ENCODE assay signal across 10 mouse cellular contexts in the genomic region with DNA sequence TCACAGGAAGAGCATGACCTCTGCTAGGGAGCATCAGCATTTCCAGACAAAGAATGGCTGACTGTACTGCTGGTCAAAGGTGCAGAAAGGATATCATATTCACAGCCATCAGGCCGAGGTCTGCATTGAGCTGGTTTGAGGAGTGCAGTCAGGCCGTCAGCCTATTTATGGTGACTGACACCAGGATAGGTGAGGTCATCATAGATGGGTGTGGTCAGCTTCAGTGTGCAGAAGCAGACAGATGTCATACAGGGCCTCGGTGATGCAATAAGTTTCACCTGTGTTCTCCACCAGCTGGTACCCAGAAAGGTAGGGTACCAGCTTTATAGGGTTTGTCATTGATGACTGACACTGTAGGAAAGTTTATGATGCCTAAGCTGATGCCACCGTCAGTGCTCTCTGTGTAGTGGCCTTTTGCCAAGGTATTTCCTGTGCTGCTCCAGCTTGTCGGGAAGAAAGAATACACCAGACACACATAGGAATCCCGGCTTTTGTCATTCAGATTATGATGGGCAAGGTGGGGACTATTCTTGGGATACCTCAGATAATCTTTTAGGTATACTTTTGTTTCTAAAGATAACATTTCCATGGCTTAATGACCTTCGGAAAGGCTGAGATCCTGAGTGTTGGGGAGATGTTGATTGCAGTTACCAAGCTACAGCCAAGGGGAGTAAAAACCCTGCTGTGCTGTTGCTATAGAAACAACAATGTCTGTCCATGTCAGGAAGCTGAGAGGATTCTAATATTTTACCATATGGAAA. TPM values are rescaled to one million over a fixed set of nuclear protein-coding genes. Genes with fewer than 3 reads are reported as not detected.
DNase-seq lines count a peak whose midpoint lies in the region; ATAC-seq and TF ChIP-seq lines count a peak whose summit lies in the region.
"Had no signal": no experiment of that assay in that cellular context is flagged by ENCODE, and none has a peak within 500 bp of the region (broad histone marks: within the 10 kb centered on the region; RNA-seq: fewer than 3 reads in every experiment).

No protein-coding gene starts in this region.

- H3K4me1 ChIP-seq in kidney, embryonic 14.5 days (ENCODE audit: control insufficient read depth, insufficient read depth, low read length), result no peaks in the 10 kb centered on the region
- H3K4me1 ChIP-seq in kidney, embryonic 15.5 days, result peaks cover 5% of the 10 kb centered on the region; the same call in 1 of the 2 replicates
- peaks cover 32% of the 10 kb centered on the region for H3K4me1 ChIP-seq in hindbrain, embryonic 10.5 days (replicated peaks)

- no peak overlapping the region for H3K4me3 ChIP-seq in kidney, embryonic 14.5 days (ENCODE audit: low read length)
- no peak overlapping the region for H3K4me3 ChIP-seq in kidney, embryonic 15.5 days (replicated peaks)
- H3K4me3 ChIP-seq in hindbrain, embryonic 10.5 days, result no peak overlapping the region
- no peak overlapping the region for H3K4me3 ChIP-seq in myocyte
- H3K4me3 ChIP-seq: erythroblast, embryonic 14.5 days; heart, embryonic 15.5 days had no signal

- H3K79me2 ChIP-seq in myocyte (ENCODE audit: control insufficient read depth, insufficient read depth), result no peaks in the 10 kb centered on the region

- 58% methylated on average over 7 of the region's 7 CpGs for WGBS in kidney, embryonic 14.5 days
- 54% methylated on average over 7 of the region's 7 CpGs for WGBS in kidney, embryonic 15.5 days
- 60% methylated on average over 7 of the region's 7 CpGs for WGBS in hindbrain, embryonic 10.5 days

- no peaks in the 10 kb centered on the region for H3K36me3 ChIP-seq in kidney, embryonic 14.5 days (ENCODE audit: control insufficient read depth, insufficient read depth, low read length)
- H3K36me3 ChIP-seq in kidney, embryonic 15.5 days, result no peaks in the 10 kb centered on the region
- H3K36me3 ChIP-seq in hindbrain, embryonic 10.5 days, result no peaks in the 10 kb centered on the region
- no peaks in the 10 kb centered on the region for H3K36me3 ChIP-seq in myocyte (ENCODE audit: control insufficient read depth, insufficient read depth)
- H3K36me3 ChIP-seq: heart, embryonic 15.5 days had no signal

- ATAC-seq in kidney, embryonic 14.5 days (ENCODE audit: low FRiP score, low TSS enrichment), result 0 out of 2 replicates have a peak, but pooled peaks have one; percentile 9
- no peak for ATAC-seq in kidney, embryonic 15.5 days (replicated peaks; ENCODE audit: low FRiP score)

- H3K27me3 ChIP-seq in kidney, embryonic 14.5 days (ENCODE audit: control insufficient read depth, insufficient read depth, low read length), result no peaks in the 10 kb centered on the region
- no peaks in the 10 kb centered on the region for H3K27me3 ChIP-seq in kidney, embryonic 15.5 days
- H3K27me3 ChIP-seq in hindbrain, embryonic 10.5 days (ENCODE audit: insufficient read depth, poor library complexity, severe bottlenecking), result no peaks in the 10 kb centered on the region
- H3K27me3 ChIP-seq in myocyte (ENCODE audit: control insufficient read depth, insufficient read depth, insufficient read length), result no peaks in the 10 kb centered on the region
- H3K27me3 ChIP-seq: heart, embryonic 15.5 days; megakaryocyte, embryonic 14.5 days had no signal

- DNase-seq in brain, adult 2 months (ENCODE audit: low read depth, low spot score), result peak; percentile 62
- no peak for DNase-seq in hindbrain, embryonic 10.5 days (ENCODE audit: low spot score)
- no peak for DNase-seq in left cerebral cortex, adult 11 months (ENCODE audit: low spot score)
- no peak for DNase-seq in kidney, postnatal 36 days

- no peak overlapping the region for H3ac ChIP-seq in myocyte (ENCODE audit: control insufficient read depth, insufficient read length)

- H3K9me3 ChIP-seq in kidney, embryonic 14.5 days (ENCODE audit: control insufficient read depth, low read length), result no peaks in the 10 kb centered on the region
- no peaks in the 10 kb centered on the region for H3K9me3 ChIP-seq in kidney, embryonic 15.5 days (replicated peaks)
- H3K9me3 ChIP-seq in hindbrain, embryonic 10.5 days, result no peaks in the 10 kb centered on the region
- H3K9me3 ChIP-seq: heart, embryonic 15.5 days; megakaryocyte, embryonic 14.5 days had no signal

- TF ChIP-seq POLR2A in myocyte (IDR thresholded peaks at IDR 0.05; ENCODE audit: insufficient read length, low read depth), result no peak

- no peak overlapping the region for H3K4me2 ChIP-seq in kidney, embryonic 14.5 days (replicated peaks; ENCODE audit: low read depth, low read length)
- H3K4me2 ChIP-seq in kidney, embryonic 15.5 days, result no peak overlapping the region
- peak overlapping the region; percentile 53 for H3K4me2 ChIP-seq in myocyte (ENCODE audit: low read depth)
- H3K4me2 ChIP-seq: heart, embryonic 15.5 days had no signal

- no peak overlapping the region for H3K9ac ChIP-seq in kidney, embryonic 14.5 days (ENCODE audit: low read depth, low read length)
- no peak overlapping the region for H3K9ac ChIP-seq in kidney, embryonic 15.5 days
- H3K9ac ChIP-seq: heart, embryonic 15.5 days had no signal

- H3K27ac ChIP-seq in kidney, embryonic 14.5 days (ENCODE audit: low read depth, low read length), result no peak overlapping the region
- H3K27ac ChIP-seq in kidney, embryonic 15.5 days, result no peak overlapping the region
- peak overlapping the region; percentile 30; the same call in 1 of the 2 replicates for H3K27ac ChIP-seq in hindbrain, embryonic 10.5 days
- H3K27ac ChIP-seq: heart, embryonic 15.5 days had no signal

TF ChIP-seq in myocyte, 11 proteins besides CTCF, POLR2A, EP300 and RAD21:
- TF ChIP-seq MYOD1 (IDR thresholded peaks at IDR 0.05; ENCODE audit: control insufficient read depth in 1 of 3, insufficient read length in 2 of 3, low read depth in 2 of 3) (peak in 1 of 3 experiments; percentile 55), SRF (IDR thresholded peaks at IDR 0.05; ENCODE audit: control insufficient read depth, insufficient read length, low read depth) (peak; percentile 7), CEBPB (IDR thresholded peaks at IDR 0.05; ENCODE audit: insufficient read depth, poor library complexity, severe bottlenecking) (peak; percentile 72; the same call in 1 of the 2 replicates), MYOG (IDR thresholded peaks at IDR 0.05; ENCODE audit: control insufficient read depth in 1 of 3, insufficient read depth in 1 of 3, insufficient read length in 2 of 3, low read depth in 2 of 3) (peak in 1 of 3 experiments; percentile 24), MAX (IDR thresholded peaks at IDR 0.05; ENCODE audit: low read depth) (no peak)
TF ChIP-seq in myocyte: peak in this region for 4.

RNA-seq across cellular contexts. Expression of a gene that starts 9.4 kb away (rescaled TPM):
- 62.1 and 73.4 TPM in 2 replicates for polyA plus RNA-seq in kidney, embryonic 14.5 days (2014; fragmentation: Nextera tagmentation; extraction: Ambion mirVana)
- polyA plus RNA-seq in kidney, embryonic 15.5 days (2015; fragmentation: Nextera tagmentation; extraction: Ambion mirVana), result 102 and 132 TPM in 2 replicates
- 202 and 435 TPM in 2 replicates for polyA plus RNA-seq in hindbrain, embryonic 10.5 days (2016; fragmentation: Nextera tagmentation; extraction: Ambion mirVana)
- 550 TPM for polyA plus RNA-seq in myocyte (2012; fragmentation: generic; extraction: Trizol)

RNA-seq across cellular contexts. Expression of a gene that starts 43.0 kb away (rescaled TPM):
- 17.4 and 23.6 TPM in 2 replicates for polyA plus RNA-seq in kidney, embryonic 14.5 days (2014; fragmentation: Nextera tagmentation; extraction: Ambion mirVana)
- 29.3 and 36.6 TPM in 2 replicates for polyA plus RNA-seq in kidney, embryonic 15.5 days (2015; fragmentation: Nextera tagmentation; extraction: Ambion mirVana)
- polyA plus RNA-seq in hindbrain, embryonic 10.5 days (2016; fragmentation: Nextera tagmentation; extraction: Ambion mirVana), result 187 and 370 TPM in 2 replicates
- polyA plus RNA-seq in myocyte (2012; fragmentation: generic; extraction: Trizol), result 438 TPM

RNA-seq across cellular contexts. Expression of a gene that starts 49.8 kb away (rescaled TPM):
- 47.4 and 49.0 TPM in 2 replicates for polyA plus RNA-seq in kidney, embryonic 14.5 days (2014; fragmentation: Nextera tagmentation; extraction: Ambion mirVana)
- polyA plus RNA-seq in kidney, embryonic 15.5 days (2015; fragmentation: Nextera tagmentation; extraction: Ambion mirVana), result 66.7 and 72.2 TPM in 2 replicates
- 33.1 and 34.5 TPM in 2 replicates for polyA plus RNA-seq in hindbrain, embryonic 10.5 days (2016; fragmentation: Nextera tagmentation; extraction: Ambion mirVana)
- polyA plus RNA-seq in myocyte (2012; fragmentation: generic; extraction: Trizol), result 27.7 TPM
